Mouse (Mus musculus) activated CD4-positive, CD25-positive, alpha-beta regulatory T cell, adult 4 months (primary cell): ENCODE data around the gene Plekhm3. TPM values are rescaled to one million over a fixed set of nuclear protein-coding genes. Genes with fewer than 3 reads are reported as not detected.

Source experiments
- ATAC-seq: one replicate; pipeline ENCODE4 v1.8.0; 2017
- polyA plus RNA-seq, 2 experiments: library from polyadenylated mRNA; unstranded; fragments of 100-300 nt; shearing (Covaris generic); gene quantifications; one replicate each; pipeline ENCODE4 v1.2.1; 2017

The Plekhm3 gene
- polyA plus RNA-seq, 2 experiments from 2014 or later: 6.3 to 11.3 TPM

DNA sequence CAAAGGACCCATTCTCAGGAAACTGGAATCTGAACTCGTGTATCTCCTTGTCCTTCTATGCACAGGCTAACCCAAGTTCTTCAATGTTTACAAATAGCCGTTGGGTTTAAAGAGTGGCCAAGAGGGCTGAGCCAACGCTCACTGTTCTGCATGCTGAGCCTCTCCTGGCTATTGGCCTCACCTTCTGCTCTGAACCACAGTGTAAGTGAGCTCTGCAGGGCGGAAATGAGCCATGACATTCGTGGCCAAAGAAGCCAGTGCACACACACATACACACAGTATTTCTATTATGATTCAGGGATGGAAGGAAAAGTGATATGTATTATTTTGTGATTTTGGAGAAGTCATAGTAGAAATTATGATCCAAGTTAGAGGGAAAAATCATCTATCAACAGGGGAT lies 138.9 kb downstream of the Plekhm3 start:
- no peak for ATAC-seq

- no peak for ATAC-seq
Measured at GRCm38 (mm10) chr1:64813182-64813581, 143.4 kb downstream of the Plekhm3 start.

GRCm38 (mm10) chr1:64811956-64812355 lies 144.7 kb downstream of the Plekhm3 start:
- no peak for ATAC-seq

GRCm38 (mm10) chr1:64809085-64809484 lies 147.5 kb downstream of the Plekhm3 start:
- no peak for ATAC-seq

DNA sequence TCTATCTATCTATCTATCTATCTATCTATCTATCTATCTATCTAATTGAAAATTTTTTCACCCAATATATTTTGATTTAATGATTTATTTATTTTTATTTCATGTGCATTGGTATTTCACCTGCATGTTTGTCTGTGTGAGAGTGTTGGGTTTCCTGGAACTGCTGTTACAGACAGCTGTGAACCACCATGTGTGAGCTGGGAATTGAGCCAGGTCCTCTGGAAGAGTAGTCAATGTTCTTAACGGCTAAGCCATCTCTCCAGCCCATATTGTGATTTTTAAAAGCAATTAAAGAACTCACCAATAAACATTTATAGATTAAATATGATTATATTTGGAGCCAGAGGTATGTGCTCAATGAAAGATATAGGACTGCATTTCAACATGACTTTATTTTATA lies 148.9 kb downstream of the Plekhm3 start:
- no peak for ATAC-seq

- no peak for ATAC-seq
Measured at GRCm38 (mm10) chr1:64805217-64805616, 151.4 kb downstream of the Plekhm3 start.

DNA sequence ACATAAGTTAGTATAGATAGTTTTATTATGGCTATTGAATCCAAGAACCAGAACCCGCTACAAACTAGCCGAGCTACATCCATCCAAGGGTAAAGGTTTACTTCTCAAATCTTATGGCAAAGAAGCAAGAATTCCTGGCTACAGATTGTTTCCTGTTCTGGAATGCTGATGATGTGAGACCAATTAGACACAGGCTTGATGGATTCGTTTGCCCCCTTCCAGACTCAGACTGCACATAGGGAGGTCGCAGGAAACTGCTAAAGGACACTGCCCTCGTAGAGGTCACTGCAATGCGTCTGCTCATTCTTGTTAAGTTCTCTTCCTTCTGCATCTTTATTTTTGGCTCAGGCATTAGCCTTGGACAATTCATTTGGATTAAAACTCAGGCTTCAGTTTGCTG lies 154.0 kb downstream of the Plekhm3 start:
- ATAC-seq: no peak

- no peak for ATAC-seq
Measured at GRCm38 (mm10) chr1:64797621-64798020, 159.0 kb downstream of the Plekhm3 start.

DNA sequence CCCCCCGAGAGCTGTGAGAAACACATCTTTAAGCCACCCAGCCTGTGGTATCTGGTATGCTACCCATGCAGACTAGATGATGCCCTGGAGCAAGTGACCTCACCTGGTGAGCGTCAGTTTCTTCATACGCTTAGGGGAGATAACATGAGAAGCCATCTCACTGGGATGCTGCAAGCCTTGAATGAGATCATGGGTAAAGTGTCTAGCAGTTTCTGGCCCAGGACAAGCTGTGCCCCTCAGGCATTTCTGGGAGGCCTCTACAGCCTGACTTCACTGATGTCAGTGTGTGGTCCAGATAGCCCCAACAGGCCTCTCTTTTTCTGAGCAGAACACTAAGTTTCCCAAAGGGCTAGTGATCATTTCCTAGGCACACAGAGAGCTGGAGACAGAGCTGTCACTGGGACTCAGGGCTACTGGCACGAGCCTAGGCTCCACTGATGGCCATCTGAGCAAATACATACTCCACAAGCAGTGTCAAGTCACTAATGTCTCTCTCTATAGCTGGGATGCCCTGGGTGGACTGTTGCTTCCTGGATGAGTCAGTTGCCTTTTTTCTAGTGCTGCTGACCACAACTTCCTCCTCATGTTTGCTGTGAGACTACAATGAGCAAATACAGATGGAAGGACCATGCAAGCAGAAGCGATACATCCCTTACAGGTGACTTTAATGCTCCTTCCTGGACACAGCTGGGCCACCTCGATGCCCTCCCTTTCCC lies 159.6 kb downstream of the Plekhm3 start:
- ATAC-seq: peak; percentile 85

- no peak for ATAC-seq
Measured at GRCm38 (mm10) chr1:64795284-64796040, 161.2 kb downstream of the Plekhm3 start.

- no peak for ATAC-seq
Measured at GRCm38 (mm10) chr1:64794096-64794495, 162.5 kb downstream of the Plekhm3 start.

DNA sequence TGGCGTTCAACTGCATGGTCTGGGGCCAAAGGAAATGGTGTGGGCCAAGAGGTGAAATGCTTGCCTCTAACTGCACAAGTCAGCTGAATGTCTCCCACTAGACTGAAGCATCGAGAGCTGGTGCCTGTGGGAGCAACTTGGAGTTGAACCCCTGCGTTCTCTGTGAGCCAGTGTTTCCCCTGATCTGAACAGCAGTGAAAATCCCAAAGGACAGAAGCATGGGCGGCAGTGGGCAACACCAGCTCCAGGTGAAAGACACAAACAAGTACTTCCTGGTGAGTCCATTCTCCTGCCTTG lies 163.4 kb downstream of the Plekhm3 start:
- no peak for ATAC-seq

DNA sequence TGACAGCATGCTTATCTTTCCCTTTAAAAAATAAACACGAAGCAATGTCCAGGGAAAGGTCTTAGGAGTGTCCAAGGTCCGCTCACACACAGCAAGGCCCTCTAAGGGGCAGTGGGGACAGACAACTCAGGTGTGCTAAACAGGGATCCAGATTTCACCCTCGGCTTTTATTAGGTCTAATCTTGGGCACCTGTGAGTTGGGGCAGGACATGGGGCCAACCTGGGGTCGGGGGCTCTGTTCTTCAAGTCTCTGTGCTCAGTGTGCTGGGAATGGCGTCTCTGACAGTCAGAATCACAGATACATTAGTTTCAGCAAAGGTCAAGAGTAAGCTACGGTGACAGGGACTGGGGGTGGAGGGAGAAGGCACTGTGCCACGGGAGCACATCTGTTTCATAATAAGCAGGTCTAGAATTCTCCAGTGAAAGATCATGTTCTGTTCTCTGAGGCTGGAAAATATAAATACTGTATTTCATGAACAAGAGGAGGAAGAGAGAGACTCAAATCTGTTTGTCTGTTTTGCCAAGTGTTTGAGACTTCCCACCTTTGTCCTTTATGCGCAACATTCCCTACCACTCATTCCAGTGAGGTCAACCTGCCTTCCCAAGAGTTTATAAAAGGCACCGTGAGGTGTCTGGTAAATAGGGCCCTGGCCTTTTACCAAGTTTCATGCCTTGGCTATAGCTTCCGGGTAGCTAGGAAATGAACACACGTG lies 163.9 kb downstream of the Plekhm3 start:
- ATAC-seq: no peak

GRCm38 (mm10) chr1:64791826-64792225 lies 164.8 kb downstream of the Plekhm3 start:
- no peak for ATAC-seq

DNA sequence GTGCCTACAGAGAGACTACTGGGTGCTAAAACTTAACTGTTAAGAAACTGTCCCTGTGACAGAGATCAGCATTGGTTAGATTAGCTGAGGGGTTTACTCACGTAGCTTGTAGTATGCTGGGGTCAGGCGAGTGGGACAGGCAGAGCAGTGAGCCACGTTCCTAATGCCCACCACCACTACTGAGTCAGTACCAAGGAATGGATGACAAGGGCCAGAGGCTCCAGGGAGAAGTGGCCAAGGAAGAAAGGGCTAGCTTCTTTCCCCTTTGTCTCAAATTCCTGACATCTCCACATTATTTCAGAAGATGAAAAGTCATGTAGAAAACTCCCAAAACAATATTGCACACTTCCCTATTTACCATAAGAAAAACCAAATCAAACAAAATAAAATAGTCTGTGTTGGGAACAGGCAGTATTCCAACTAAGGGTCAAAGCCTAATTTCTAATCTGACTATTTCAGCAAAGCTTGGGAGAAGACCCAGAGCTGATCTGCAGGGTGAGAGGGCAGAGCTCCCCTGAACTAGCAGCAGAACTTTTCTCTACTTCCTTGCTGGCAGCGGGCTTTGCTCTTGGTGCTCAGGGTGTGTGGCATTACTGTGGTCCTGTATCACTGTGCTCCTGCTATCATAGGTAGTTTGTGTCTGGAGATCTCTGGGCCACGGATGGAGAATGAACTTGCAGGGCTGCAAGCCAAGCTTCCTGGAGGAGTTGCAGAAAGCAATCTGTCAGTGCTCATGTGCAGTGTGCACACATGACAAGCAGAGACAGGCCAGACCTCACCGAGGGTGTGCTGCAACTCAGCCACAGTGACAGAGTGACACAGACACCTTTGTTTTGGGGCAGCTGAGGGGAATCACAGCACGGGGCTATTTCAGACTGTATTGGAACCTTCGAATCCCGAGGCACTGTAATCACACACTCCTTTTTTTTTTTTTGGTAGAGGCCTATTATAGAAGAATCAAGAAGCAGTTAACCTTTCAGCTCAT lies 165.5 kb downstream of the Plekhm3 start:
- ATAC-seq: no peak

DNA sequence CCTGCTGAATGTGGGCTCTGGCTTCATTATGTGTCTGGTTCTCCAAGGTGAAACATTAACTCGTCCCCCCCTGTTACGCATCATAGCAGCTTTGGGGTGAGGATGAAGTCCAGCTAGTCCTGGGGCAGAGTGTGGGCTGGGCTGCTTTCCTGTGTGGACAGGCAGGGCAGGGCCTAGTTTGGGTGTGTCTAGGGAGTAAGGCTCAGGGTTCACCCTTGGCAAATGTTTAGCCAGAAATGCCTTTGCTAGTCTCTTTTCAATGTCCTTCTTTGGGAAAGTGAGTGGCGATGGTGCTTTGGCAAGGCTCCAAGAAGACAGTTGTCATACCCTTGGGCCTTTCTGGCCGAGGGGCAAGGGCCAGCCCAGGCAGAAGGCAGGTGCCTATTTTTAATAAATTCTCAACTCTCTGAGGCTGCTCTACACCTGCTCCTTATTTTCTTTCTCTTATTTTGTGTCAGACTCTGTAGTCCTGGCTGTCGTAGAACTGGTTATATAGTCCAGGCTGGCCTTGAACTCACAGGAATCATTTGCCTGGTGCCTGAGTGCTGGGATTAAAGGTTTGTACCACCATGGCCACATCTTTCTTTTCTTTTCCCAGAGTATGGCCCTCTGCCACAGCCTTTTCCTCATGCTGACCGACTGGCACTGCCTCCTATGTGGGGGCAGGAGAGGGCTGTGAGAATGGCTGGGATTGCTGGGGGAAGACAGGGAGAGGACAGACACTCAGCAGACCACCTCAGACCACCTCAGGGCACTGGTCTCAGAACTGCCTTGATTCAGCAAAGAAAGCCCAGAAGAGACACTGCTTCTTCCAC lies 168.7 kb downstream of the Plekhm3 start:
- ATAC-seq: no peak

- no peak for ATAC-seq
Measured at GRCm38 (mm10) chr1:64779863-64780262, 176.8 kb downstream of the Plekhm3 start.

DNA sequence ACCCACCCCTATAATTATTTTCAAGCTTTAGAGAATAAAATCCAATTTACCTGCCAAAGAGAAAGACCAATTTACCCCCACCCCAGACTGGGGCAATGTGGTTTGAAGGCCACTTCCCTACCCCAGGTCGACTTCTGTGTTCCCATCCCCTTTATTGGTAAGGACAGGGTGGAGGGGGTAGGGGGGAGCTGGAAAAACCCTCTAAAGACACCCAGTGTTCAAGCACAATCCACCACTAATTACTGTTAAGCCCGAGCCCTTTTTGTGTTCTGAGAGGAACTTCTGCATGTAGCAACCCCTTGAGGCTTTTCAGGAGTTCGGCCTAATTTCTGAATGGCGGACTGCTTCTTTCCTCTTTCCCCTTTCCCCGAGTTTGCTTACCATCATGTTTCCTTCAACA lies 177.2 kb downstream of the Plekhm3 start:
- ATAC-seq: no peak

- no peak for ATAC-seq
Measured at GRCm38 (mm10) chr1:64773305-64773704, 183.3 kb downstream of the Plekhm3 start.

DNA sequence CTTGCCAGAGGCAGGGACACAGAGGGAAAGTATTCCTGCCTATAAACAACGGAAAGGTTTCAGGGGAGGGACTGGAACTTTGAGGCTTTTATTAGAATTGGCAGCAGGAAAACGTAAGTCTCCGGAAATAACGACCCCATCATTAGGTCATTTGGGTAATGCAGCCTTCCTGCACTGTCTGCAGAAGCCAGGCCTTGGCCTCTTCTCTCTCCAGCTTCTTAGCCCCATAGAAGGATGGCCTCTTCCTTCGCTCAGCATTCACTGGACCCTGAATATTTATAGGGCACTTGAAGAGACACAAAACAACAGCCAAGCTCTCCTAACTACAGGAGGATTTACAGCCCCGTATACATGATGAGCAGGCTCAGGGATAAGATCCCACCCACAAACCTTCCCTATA lies 186.5 kb downstream of the Plekhm3 start:
- ATAC-seq: no peak

DNA sequence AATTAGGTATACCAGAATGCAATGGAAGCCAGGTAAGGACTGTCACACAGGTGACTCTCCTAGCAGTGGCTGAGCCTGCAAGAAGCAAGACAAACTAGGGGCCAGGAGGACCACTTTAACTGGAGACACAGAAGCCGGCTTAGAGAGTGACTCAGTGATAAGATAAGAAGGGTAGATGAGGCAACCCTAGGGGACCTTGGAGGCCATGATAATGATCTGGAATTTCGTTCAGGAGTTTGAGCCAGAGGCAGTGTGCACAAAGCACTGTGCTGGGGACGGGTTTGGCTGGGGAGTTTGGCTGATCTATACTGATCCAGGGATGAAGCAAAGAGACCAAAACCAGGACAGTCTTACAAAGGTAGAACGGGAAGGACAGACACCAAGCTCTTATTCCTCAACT lies 195.0 kb downstream of the Plekhm3 start:
- no peak for ATAC-seq

DNA sequence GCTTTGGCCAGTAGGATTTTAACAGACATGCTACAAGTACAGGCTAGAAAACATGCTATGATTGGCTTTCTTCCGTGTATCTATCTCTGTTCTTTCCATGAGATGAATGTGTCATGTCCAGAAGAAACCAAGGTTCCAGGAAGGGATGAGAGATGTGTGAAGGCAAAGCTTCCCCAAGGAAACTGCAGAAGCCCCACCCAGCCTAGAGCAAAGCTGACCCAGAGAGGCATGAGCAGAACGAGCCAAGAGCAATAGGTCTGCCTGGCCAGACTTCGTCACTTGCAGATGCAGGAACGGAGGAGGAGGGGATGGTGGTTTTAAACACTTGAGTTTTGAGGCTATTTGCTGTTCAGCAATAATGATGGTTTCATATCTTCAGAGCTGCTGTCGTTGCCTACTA lies 198.9 kb downstream of the Plekhm3 start:
- ATAC-seq: no peak
